Mouse (Mus musculus): ENCODE data around the gene Vmn2r86.
"Not testable (repeated sequence)": the region's sequence is repeated elsewhere in the genome, so short reads cannot be mapped to it uniquely, and the experiment has no call there.

Gene Vmn2r86

DNA sequence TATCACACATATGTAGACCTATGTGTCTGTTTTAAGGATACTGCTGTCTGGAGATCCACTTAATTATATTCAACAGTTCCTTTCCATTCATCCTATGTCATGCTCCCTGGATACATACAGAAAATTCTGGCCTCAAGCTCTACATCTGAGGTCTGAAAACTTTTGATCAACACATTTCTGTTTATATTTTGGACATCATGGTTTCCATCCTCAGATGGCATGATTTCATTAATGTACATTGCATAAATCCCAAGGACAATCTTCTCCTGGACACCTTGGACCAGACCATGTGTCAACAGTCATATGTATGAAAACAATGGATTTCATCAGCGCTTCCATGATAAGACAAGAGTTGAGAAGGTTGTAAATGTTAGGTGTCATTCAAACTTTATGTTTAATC lies at the start of gene Vmn2r86:
Vmn2r86 (minus strand) TSS at position 101 of the 400 bp plus-strand sequence.
- DNase-seq (ENCODE audit: low read depth in 2 of 2, low spot score in 2 of 2), result not testable (repeated sequence)

DNA sequence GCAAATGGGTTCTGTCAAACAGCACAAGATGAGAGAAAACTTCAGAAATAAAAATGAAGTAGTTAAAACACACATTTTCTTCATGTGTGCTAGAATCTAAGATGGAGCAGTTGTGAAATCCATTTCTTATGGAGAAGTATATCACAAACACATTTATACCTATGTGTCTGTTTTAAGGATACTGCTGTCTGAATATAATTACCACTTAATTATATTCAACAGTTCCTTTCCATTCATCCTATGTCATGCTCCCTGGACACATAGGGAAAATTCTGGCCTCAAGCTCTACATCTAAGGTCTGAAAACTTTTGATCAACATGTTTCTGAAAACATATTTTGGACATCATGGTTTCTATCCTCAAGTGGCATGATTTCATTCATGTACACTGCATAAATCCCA lies 41.4 kb upstream of the Vmn2r86 start, which contains the start of gene Vmn2r87:
Vmn2r87 (minus strand) TSS at position 101 of the 400 bp plus-strand sequence.
- no peak for DNase-seq (ENCODE audit: low read depth in 2 of 2, low spot score in 2 of 2)

DNA sequence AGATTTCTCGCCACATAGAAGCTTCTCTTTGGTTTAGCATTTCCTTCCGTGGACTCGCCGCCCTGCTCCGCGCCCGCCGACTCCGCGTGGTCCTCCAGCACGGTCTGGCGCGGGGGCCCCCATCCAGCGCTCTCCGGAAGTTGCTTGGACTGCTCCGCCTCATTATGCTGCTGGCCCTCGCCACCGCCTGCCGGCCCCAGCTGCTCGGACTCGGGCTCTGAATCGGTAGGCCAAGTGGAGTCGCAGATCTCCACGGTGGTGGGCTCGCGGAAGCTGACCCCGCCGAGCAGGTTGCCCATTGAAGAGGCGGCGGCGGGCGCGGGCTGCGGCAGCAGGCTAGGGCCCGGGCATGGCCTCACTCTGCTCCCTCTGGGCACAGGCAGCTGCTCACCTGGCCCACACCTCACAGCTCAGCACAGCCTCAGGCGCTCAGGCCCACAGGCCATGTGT lies 14.5 kb upstream of the Vmn2r86 start:
- DNase-seq (ENCODE audit: low read depth in 2 of 2, low spot score in 2 of 2), result no peak

DNA sequence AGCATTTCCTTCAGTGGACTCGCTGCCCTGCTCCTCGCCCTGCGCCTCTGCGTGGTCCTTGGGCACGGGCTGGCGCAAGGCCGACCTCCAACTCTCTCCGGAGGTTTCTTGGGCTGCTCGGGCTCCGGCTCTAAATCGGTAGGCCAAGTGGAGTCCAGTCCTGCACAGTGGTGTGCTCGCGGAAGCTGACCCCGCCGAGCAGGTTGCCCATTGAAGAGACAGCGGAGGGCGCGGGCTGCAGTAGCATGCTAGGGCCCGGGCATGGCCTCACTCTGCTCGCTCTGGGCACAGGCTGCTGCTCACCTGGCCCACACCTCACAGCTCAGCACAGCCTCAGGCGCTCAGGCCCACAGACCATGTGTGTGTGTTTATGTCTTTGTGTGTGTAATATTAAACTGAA lies 11.1 kb downstream of the Vmn2r86 start:
- no peak for DNase-seq (ENCODE audit: low read depth in 2 of 2, low spot score in 2 of 2)

DNA sequence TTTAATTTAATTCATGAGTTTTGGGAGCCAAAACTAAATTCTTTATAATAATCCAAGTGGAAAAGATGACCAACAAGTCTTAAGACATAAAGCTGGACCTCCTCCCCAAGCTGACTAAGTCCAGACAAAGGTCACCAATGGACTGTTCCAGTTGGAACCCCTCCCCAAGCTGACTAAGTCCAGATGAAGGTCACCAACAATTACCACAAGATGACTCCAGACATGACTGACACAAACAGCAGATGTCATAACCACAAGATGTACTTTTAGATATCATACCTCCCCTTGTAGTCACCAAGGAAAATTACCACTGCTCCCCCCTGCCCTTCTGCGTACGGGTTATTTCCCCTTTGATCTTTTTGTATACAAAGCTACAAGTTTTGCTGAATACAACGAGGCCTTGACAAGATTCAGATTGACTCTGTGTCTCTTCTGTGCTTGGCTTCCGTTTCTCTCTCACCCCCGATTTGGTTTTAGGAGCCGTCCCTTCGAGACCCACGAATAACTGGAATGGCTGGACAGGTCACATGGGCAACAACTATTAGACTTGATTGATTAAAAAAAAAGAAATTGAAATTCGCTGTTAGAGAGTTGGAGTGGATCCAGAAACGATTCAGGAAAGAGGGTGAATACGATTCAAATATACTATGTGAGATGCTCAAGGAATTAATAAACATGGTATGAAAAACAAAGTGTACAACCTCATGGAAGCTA lies 21.5 kb downstream of the Vmn2r86 start:
- not testable (repeated sequence) for DNase-seq (ENCODE audit: low read depth in 2 of 2, low spot score in 2 of 2)

DNA sequence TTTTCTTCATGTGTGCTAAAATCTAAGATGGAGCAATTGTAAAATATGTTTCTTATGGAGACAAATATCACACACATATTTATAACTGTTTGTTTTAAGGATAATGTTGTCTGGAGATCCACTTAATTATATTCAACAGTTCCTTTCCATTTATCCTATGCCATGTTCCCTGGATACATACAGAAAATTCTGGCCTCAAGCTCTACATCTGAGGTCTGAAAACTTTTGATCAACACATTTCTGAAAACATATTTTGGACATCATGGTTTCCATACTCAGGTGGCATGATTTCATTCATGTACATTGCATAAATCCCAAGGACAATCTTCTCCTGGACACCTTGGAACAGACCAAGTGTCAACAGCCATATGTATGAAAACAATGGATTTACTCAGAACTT lies 26.2 kb downstream of the Vmn2r86 start, which contains the start of gene Vmn2r85:
Vmn2r85 (minus strand) TSS at position 101 of the 400 bp plus-strand sequence.
- DNase-seq (ENCODE audit: low read depth in 2 of 2, low spot score in 2 of 2), result not testable (repeated sequence)

DNA sequence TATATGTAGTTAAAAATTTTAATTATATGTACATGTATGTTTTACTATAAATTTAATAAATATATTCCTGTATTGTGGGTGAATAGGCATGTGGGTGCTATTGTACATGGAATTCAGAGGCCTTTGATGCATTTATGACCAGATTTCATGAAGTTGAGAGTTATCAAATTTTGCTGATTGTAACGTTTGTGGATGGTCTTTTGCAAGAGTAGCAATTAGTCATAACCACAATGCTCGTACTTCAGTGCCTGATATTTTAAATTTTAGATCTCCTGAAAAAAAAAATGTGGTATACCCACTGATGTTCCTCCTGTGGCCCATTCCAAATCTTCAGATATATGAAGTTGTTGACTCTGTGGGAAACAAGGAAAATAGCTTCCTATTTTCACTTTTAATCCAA lies 33.5 kb downstream of the Vmn2r86 start:
- not testable (repeated sequence) for DNase-seq (ENCODE audit: low read depth in 2 of 2, low spot score in 2 of 2)

DNA sequence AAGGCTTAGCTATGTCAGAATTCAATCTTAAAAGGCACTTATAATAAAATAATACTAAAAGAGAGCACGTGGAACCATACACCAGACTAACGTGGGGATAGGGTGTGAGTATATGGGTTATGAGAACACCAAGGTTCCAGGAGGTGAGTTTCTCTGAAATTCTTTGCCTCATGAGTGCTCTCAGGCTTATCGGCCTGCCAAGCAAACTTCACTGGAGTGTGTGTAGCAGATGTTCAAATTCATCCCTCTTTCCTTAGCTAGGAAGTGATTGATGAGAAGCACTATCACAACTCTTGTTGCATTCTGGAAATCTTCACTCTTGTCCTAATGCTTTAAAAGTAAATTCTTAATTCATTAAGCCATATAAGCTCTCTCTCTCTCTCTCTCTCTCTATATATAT lies 35.4 kb downstream of the Vmn2r86 start:
- no peak for DNase-seq (ENCODE audit: low read depth in 2 of 2, low spot score in 2 of 2)

DNA sequence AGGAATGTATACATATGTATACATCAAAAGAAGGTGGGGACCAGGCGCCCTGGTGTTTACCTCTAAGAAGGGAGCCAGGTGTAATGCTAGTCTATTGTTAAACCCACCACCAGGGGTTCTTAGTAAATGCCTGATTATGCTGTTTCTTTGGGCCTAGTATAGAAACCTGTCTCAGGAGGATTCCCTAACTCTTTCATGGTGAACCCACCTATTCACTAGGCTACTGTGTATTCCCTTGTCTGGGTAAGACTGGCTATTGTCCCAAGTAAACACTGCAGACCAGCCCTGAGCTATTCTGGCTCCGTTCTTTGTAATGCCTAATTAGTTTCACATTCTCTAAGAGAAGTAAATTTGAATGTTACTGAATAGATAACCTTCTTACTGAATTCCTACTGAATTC lies 35.9 kb downstream of the Vmn2r86 start:
- DNase-seq (ENCODE audit: low read depth in 2 of 2, low spot score in 2 of 2), result not testable (repeated sequence)

DNA sequence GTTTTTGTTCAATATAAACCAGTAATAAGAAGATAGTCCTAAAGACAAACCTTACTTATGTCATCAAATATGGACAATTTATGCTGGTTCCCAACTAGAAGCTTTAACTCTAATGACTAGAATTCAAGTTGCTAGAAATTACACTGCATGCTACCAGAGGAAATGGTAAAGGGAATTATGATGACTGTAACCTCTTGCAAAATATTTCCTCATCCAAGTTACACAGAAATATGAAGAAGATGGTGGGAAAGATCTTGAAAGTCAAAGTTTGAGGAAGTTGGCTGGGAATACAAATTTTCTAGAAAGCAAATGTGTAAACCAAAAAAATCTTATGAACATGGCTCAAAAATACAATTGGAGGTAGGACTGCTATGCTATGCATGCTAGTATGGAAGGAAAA lies 39.5 kb downstream of the Vmn2r86 start:
- not testable (repeated sequence) for DNase-seq (ENCODE audit: low read depth in 2 of 2, low spot score in 2 of 2)

DNA sequence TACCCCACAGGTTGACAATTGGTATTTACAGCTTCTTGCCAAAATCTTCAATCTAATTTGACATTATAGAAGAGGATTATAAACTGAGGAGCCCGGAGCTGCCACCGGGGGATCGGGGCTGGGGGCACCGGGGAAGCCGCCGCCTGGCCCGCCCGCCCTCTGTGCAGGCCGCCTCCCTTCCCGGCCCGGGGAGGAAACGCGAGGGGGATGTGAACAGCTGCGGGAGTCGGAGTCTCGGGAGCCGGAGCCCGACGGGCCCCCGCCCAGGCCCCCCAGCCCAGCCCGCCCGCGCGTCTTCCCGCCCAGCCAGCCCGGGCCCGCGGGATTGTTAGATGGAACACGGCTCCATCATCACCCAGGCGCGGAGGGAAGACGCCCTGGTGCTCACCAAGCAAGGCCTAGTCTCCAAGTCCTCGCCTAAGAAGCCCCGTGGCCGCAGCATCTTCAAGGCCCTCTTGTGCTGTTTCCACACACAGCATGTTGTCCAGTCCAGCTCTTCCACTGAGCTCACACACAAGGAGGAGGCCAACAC lies 43.6 kb downstream of the Vmn2r86 start:
- not testable (repeated sequence) for DNase-seq (ENCODE audit: low read depth in 2 of 2, low spot score in 2 of 2)

DNA sequence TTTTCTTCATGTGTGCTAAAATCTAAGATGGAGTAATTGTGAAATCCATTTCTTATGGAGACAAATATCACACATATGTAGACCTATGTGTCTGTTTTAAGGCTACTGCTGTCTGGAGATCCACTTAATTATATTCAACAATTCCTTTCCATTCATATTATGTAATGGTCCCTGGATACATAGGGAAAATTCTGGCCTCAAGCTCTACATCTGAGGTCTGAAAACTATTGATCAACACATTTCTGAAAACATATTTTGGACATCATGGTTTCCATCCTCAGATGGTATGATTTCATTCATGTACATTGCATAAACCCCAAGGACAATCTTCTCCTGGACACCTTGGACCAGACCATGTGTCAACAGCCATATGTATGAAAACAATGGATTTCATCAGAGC lies 61.6 kb downstream of the Vmn2r86 start, which contains the start of gene Vmn2r84:
Vmn2r84 (minus strand) TSS at position 101 of the 400 bp plus-strand sequence.
- DNase-seq (ENCODE audit: low read depth in 2 of 2, low spot score in 2 of 2), result no peak
